Mouse (Mus musculus): ENCODE measurements around the gene Ptpn6. TPM values are rescaled to one million over a fixed set of nuclear protein-coding genes. Genes with fewer than 3 reads are reported as not detected.
A peak's percentile ranks its signal among the peaks of the same experiment; 100 is the strongest.
"Not testable (repeated sequence)": the region's sequence is repeated elsewhere in the genome, so short reads cannot be mapped to it uniquely, and the experiment has no call there.

The Ptpn6 gene
- total RNA-seq, 2 experiments from 2014 or later = 2.9 to 4.2 TPM

DNA sequence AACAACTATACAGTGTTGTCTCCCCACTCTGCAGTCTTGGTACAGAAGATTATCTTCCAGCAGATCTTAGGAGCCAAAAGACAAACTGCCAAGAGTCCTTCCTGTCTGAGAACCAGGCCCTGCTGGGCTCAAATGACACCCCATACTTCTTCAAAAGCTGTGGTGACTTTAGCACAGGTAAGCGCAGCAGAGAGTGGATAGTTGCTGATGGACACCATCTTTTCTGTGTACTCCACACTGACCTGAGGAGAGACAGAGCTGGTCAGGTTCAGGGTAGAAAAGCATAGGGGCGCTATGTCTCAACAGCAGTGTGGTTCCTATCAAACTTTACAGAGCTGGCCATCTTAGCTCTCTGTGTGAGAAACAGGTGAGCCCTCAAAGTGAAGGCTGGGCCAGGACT is 34.1 kb downstream of the Ptpn6 start:
- intact Hi-C loops (cut with DNase I) = loop anchor here (5.0 kb wide), 2 partner anchors 33 to 103 kb away; partner anchors contain the start of genes Ptpn6 and Spsb2
- DNase-seq = no peak

DNA sequence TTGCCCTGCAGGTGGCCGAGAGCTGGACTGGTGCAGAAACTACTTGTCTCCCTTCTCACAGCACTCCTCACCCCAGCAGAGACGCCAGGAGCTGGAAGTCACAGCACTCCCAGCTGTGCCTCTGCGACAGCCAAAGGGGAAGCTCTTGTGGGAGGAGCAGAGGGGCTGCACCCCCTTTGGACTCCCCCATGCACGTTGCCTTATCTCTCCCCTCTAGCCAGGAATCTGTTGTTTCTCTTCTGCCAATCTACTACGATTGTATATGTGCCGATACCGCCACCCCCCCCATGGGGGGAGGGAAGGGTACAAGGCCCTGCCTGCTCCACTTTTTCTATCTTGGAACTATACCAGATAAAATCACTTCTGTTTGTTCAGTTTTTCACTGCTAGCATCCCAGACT is 34.7 kb downstream of the Ptpn6 start:
- intact Hi-C loops (cut with DNase I) = loop anchor here (2.0 to 5.0 kb wide), 4 partner anchors 34 to 104 kb away; partner anchors contain the start of genes Ptpn6 and Spsb2
- no peak for DNase-seq

DNA sequence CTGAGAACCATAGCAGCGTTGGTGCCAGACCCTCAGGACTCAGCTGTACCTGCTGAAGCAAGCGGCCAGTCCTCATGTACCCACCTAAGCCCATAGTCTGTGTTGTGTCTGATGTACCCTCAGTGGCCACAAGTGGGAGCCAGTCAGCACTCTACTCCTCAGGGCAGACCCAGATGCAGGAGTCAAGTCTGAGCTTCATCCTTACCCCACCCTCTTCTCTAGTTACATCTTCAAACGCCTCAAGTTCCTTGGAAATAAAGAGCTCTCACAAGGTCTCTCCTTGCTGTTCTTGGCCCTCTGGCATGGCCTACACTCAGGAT is 35.8 kb downstream of the Ptpn6 start:
- peak; percentile 64 to 76 for DNase-seq
- intact Hi-C loops (cut with DNase I) = loop anchor here (2.0 to 5.0 kb wide), 4 partner anchors 35 to 105 kb away; partner anchors contain the start of genes Ptpn6 and Spsb2

DNA sequence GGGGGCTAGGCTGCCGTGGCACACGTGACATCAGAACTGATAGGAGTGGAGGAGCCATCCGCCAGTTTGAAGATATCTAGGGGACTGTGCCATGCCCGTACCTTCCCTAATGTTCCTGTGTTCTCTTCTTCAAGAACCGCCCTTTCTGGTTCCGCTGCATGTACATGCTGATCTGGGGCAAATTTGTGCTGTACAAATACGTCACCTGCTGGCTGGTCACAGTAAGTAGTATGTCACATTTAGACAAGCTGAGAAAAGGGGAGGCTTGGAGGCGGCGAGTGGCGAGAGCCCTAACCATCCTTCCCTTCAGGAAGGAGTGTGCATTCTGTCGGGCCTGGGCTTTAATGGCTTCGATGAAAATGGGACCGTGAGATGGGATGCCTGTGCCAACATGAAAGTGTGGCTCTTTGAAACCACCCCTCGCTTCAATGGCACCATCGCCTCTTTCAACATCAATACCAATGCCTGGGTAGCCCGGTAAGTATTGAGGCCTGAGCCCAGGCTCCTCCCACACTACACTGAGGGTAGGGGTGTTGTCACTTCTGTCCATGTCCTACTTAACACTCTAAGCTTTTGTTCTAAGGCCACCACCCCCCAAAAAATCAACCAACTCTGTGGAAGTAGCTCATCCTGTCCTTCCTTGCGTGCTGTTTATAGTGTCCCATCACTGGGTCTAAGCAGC is 36.3 kb downstream of the Ptpn6 start:
- no peak for DNase-seq
- intact Hi-C loops (cut with DNase I) = loop anchor here (2.0 to 5.0 kb wide), 4 partner anchors 35 to 105 kb away; partner anchors contain the start of genes Ptpn6 and Spsb2

GRCm38 (mm10) chr6:124701338-124701737 is 37.2 kb downstream of the Ptpn6 start:
- no peak for DNase-seq

GRCm38 (mm10) chr6:124699962-124700610 is 38.4 kb downstream of the Ptpn6 start:
- DNase-seq = peak; percentile 69 to 77
- intact Hi-C loops (cut with DNase I) = loop anchor here (5.0 kb wide), 2 partner anchors 37 to 107 kb away; partner anchors contain the start of genes Ptpn6 and Spsb2

More at GRCm38 (mm10) chr6:124701338-124701737, 37.2 kb downstream of the Ptpn6 start:
- intact Hi-C loops (cut with DNase I) = loop anchor here (5.0 kb wide), 2 partner anchors 36 to 106 kb away; partner anchors contain the start of genes Ptpn6 and Spsb2

GRCm38 (mm10) chr6:124699366-124699765 is 39.1 kb downstream of the Ptpn6 start:
- intact Hi-C loops (cut with DNase I) = no loop called here
- DNase-seq = no peak

GRCm38 (mm10) chr6:124698751-124699150 is 39.8 kb downstream of the Ptpn6 start:
- no peak for DNase-seq
- intact Hi-C loops (cut with DNase I) = no loop called here

GRCm38 (mm10) chr6:124696441-124697150 is 41.9 kb downstream of the Ptpn6 start:
- DNase-seq = no peak
- intact Hi-C loops (cut with DNase I) = no loop called here

GRCm38 (mm10) chr6:124694166-124694955 is 44.2 kb downstream of the Ptpn6 start:
- DNase-seq = peak; percentile 69 to 72
- intact Hi-C loops (cut with DNase I) = no loop called here

DNA sequence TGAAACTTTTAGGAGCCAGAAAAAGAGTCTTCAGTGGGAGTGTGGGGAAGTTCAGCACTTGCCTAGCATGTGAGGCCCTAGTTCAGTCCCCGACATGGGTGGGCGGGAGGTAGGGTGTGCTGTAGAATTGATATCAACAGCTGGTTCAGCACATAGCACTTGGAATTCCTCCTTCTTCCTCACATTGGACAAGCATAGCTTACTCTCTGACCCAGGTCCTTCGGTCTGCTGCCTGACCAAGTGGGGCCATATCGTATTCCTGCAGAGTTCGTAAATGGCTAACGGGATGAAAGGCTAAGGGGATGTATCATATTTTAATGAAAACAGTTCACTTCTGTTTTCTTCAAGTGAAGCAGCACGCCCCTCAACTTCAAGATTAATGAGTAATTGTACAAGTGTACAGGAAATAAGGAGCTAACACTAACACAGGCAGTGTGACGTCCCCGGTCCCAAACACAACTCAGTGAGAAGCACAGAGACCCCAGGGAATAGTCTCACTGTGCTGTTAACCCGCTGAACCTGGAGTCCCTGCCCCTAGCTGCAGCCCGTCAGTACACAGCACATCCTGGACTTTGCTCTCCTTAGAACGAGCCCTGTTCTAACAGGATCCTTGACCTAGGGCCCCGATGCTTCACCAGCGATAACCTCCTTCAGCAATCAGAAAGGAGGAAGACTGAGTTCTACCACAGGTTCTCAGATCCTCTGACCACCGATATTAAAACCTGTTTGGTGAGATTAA is 45.1 kb downstream of the Ptpn6 start:
- intact Hi-C loops (cut with DNase I) = no loop called here
- DNase-seq = no peak

GRCm38 (mm10) chr6:124690517-124690916 is 48.0 kb downstream of the Ptpn6 start:
- intact Hi-C loops (cut with DNase I) = no loop called here
- no peak for DNase-seq

- no peak for DNase-seq
- intact Hi-C loops (cut with DNase I) = no loop called here
Measured at GRCm38 (mm10) chr6:124689011-124689410, 49.5 kb downstream of the Ptpn6 start.

DNA sequence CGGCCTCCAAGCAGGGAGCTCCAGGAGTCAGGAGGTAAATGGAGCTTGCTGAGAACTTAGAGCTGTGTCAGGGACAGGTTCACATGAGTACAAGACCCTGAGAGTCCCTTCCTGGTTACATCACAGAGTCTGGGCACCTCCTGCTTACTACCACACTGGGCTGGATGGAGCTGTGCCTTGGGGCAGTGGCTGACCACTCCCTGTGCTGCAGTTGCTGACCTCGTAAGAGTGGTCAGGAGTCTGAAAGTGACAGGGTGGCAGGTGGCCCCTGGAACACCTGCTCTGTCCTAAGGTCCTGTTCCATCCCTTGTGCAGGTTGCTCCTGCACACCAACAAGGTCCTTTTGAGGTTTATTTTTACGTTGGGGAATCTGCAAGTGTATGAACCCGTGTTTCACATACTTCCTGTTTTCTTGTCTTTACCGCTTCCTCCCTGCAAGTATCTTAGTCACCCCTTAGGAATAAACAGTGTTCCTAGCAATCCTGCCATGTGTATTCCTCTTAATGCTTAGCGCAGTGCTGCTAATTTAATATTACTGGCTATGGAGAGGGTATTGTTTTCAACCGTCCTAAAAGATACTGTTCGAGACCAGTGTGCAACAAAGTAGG is 50.3 kb downstream of the Ptpn6 start:
- intact Hi-C loops (cut with DNase I) = no loop called here
- DNase-seq = no peak

- intact Hi-C loops (cut with DNase I); DNase-seq: not testable (repeated sequence)
Measured at GRCm38 (mm10) chr6:124686644-124687043, 51.9 kb downstream of the Ptpn6 start.

- no peak for DNase-seq
- intact Hi-C loops (cut with DNase I) = no loop called here
Measured at GRCm38 (mm10) chr6:124685606-124686386, 52.7 kb downstream of the Ptpn6 start.

DNA sequence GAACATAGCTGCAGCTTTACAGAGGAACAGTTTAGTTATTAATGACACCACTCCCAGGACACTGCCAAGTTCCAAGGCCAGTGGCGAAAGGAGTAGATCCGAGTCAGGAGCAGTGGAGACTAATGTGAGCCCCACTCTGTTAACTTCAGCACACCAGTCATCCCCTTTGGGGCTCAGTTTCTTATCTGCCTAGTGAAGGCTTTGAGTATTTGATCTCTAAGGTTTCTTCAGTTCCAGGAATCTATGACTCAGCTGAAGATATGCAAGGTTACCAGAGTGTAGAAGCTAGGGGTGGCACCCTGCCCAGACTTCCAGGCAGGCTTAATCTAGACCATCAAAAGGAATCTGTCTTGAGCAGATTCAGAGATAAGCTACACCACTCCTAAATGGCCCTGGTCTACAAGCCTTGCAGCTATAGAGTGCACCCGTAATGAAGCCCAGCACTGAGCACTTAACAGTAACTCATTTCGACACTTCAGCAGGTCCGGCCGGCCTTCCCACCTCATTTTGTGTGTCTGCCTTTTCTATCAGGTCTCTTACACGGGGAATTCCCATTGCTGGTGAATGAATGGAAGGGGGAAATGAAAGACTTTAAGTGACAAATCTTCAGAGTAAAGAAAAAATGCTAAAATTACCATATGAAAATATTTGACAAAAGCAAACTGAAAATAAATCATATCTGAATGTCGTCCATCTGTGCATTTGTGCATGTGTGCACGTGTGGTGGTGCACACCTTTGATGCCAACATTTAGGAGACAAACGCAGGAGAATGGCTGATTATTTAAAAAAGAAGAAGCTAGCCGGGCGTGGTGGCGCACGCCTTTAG is 54.7 kb downstream of the Ptpn6 start:
- intact Hi-C loops (cut with DNase I) = no loop called here
- peak in 1 of 2 experiments; percentile 24 for DNase-seq

DNA sequence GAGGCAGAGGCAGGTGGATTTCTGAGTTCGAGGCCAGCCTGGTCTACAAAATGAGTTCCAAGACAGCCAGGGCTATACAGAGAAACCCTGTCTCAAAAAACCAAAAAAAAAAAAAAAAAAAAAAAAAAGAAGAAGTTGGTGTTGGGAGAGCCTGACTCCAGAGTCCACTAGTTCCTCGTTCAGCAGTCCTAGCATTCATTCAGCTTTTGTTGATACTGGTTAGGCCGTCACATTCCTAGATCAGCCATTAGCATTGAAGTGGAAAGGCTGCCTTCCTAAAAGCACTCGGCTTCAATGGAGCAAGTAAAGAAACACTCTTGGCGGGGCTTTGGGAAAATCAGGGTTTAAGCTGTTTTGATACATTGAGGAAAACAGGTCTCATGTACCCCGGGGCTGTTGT is 56.2 kb downstream of the Ptpn6 start:
- DNase-seq; intact Hi-C loops (cut with DNase I): not testable (repeated sequence)

Measured in heart, postnatal 36 days (tissue).